Mouse (Mus musculus) stomach, embryonic 14.5 days (tissue): ENCODE measurements around the gene Spata17. TPM values are rescaled to one million over a fixed set of nuclear protein-coding genes. Genes with fewer than 3 reads are reported as not detected.

Experiments used
- ATAC-seq: fragments of 200-750 bp; cut with Nextera tagmentation; 2 replicates; pipeline ENCODE4 v1.8.0; 2017; ENCODE audit warnings: low read depth, moderate TSS enrichment; ENCODE audit not compliant: insufficient number of reproducible peaks, insufficient read depth, low FRiP score
- H3K27ac ChIP-seq: fragments of 300-500 bp; sonication (generic); 2 replicates; pipeline ENCODE4 v1.5.1; 2014; ENCODE audit warnings: mild to moderate bottlenecking, low read length, moderate library complexity, mixed read lengths
- H3K27me3 ChIP-seq: fragments of 300-500 bp; sonication (generic); 2 replicates; pipeline ENCODE4 v1.6.1; 2014; ENCODE audit warnings: low read length, control low read depth, mixed read lengths; ENCODE audit not compliant: control insufficient read depth, insufficient read depth
- H3K36me3 ChIP-seq: fragments of 300-500 bp; sonication (generic); 2 replicates; pipeline ENCODE4 v1.6.1; 2014; ENCODE audit warnings: mild to moderate bottlenecking, control low read depth, low read length, moderate library complexity, mixed read lengths; ENCODE audit not compliant: control insufficient read depth, insufficient read depth
- H3K4me1 ChIP-seq: fragments of 300-500 bp; sonication (generic); 2 replicates; pipeline ENCODE4 v1.6.1; 2014; ENCODE audit warnings: low read length, control low read depth, mixed read lengths; ENCODE audit not compliant: control insufficient read depth, insufficient read depth
- H3K4me2 ChIP-seq: fragments of 300-500 bp; sonication (generic); replicated peaks from 2 replicates; pipeline ENCODE4 v1.6.1; 2014; ENCODE audit warnings: low read depth, low read length, control low read depth
- H3K4me3 ChIP-seq: fragments of 300-500 bp; sonication (generic); 2 replicates; pipeline ENCODE4 v1.5.1; 2014; ENCODE audit warnings: low read depth, low read length, control low read depth
- H3K9ac ChIP-seq: fragments of 300-500 bp; sonication (generic); replicated peaks from 2 replicates; pipeline ENCODE4 v1.6.1; 2014; ENCODE audit warnings: low read depth, mild to moderate bottlenecking, control low read depth, low read length, moderate library complexity, mixed read lengths
- H3K9me3 ChIP-seq: fragments of 300-500 bp; sonication (generic); 2 replicates; pipeline ENCODE4 v1.6.1; 2016; ENCODE audit warnings: low read depth, low read length, control low read depth; ENCODE audit not compliant: control insufficient read depth
- WGBS: fragments of 180-500 bp; shearing (Covaris S2); extraction: QIAGEN DNeasy Blood & Tissue Kit; methylation state at CpG from one replicate; pipeline ENCODE4 v1.1.7; 2014; 5-methylcytosine and 5-hydroxymethylcytosine counted together
- polyA plus RNA-seq: library from polyadenylated mRNA; unstranded; fragments of >200 nt; fragmentation: Nextera tagmentation; extraction: Ambion mirVana; gene quantifications from 2 replicates; pipeline ENCODE4 v1.2.1, GENCODE M21; 2014

Gene Spata17
- polyA plus RNA-seq, 1 experiment from 2014 or later = 0.61 TPM

GRCm38 (mm10) chr1:187092546-187092945, 122.7 kb downstream of the Spata17 start:
- ATAC-seq = no peak
- 86% methylated on average over 14 of the region's 14 CpGs for WGBS
- no peak overlapping the region for H3K4me3 ChIP-seq

GRCm38 (mm10) chr1:187088660-187089395, 126.4 kb downstream of the Spata17 start:
- Histone ChIP-seq H3K9me3 (no peaks in the 10 kb centered on the region), H3K36me3 (no peaks in the 10 kb centered on the region), H3K27ac (no peak overlapping the region), H3K9ac (no peak overlapping the region), H3K4me3 (no peak overlapping the region), H3K4me1 (no peaks in the 10 kb centered on the region), H3K27me3 (no peaks in the 10 kb centered on the region), H3K4me2 (no peak overlapping the region)
- 51% methylated on average over 3 of the region's 3 CpGs for WGBS
- no peak for ATAC-seq

More at GRCm38 (mm10) chr1:187092546-187092945, 122.7 kb downstream of the Spata17 start:
- no peak overlapping the region for H3K27ac ChIP-seq
- H3K9me3 ChIP-seq = no peaks in the 10 kb centered on the region
- no peaks in the 10 kb centered on the region for H3K4me1 ChIP-seq
- H3K9ac ChIP-seq = no peak overlapping the region
- no peaks in the 10 kb centered on the region for H3K27me3 ChIP-seq
- no peak overlapping the region for H3K4me2 ChIP-seq
- no peaks in the 10 kb centered on the region for H3K36me3 ChIP-seq

- 72% methylated on average over 6 of the region's 6 CpGs for WGBS
- Histone ChIP-seq H3K27me3 (no peaks in the 10 kb centered on the region), H3K4me1 (no peaks in the 10 kb centered on the region), H3K9ac (no peak overlapping the region), H3K4me2 (no peak overlapping the region), H3K27ac (no peak overlapping the region), H3K36me3 (no peaks in the 10 kb centered on the region), H3K4me3 (no peak overlapping the region), H3K9me3 (no peaks in the 10 kb centered on the region)
- ATAC-seq = no peak
Measured at GRCm38 (mm10) chr1:187086027-187086426, 129.2 kb downstream of the Spata17 start.

GRCm38 (mm10) chr1:187077352-187077751, 137.9 kb downstream of the Spata17 start:
- 0 out of 2 replicates have a peak, but pooled peaks cover 3% of the 10 kb centered on the region for H3K9me3 ChIP-seq
- H3K4me3 ChIP-seq = no peak overlapping the region
- no peaks in the 10 kb centered on the region for H3K27me3 ChIP-seq
- no peak overlapping the region for H3K9ac ChIP-seq
- H3K4me1 ChIP-seq = no peaks in the 10 kb centered on the region
- H3K27ac ChIP-seq = no peak overlapping the region
- no peaks in the 10 kb centered on the region for H3K36me3 ChIP-seq
- no peak for ATAC-seq
- 30% methylated on average over 9 of the region's 9 CpGs for WGBS
- H3K4me2 ChIP-seq = no peak overlapping the region

- Histone ChIP-seq H3K4me3 (no peak overlapping the region), H3K9me3 (0 out of 2 replicates have a peak, but pooled peaks cover 3% of the 10 kb centered on the region), H3K36me3 (no peaks in the 10 kb centered on the region), H3K9ac (no peak overlapping the region), H3K4me1 (no peaks in the 10 kb centered on the region), H3K27me3 (no peaks in the 10 kb centered on the region), H3K27ac (no peak overlapping the region), H3K4me2 (no peak overlapping the region)
- WGBS = 69% methylated on average over 3 of the region's 3 CpGs
- no peak for ATAC-seq
Measured at GRCm38 (mm10) chr1:187077043-187077334, 138.3 kb downstream of the Spata17 start.

GRCm38 (mm10) chr1:187076198-187077042, 138.8 kb downstream of the Spata17 start:
- Histone ChIP-seq H3K4me3 (no peak overlapping the region), H3K27me3 (no peaks in the 10 kb centered on the region), H3K27ac (no peak overlapping the region), H3K4me2 (no peak overlapping the region), H3K36me3 (no peaks in the 10 kb centered on the region), H3K4me1 (no peaks in the 10 kb centered on the region), H3K9me3 (0 out of 2 replicates have a peak, but pooled peaks cover 3% of the 10 kb centered on the region), H3K9ac (no peak overlapping the region)
- WGBS = 73% methylated on average over 3 of the region's 3 CpGs
- no peak for ATAC-seq

GRCm38 (mm10) chr1:187059874-187060273, 155.4 kb downstream of the Spata17 start:
- no peaks in the 10 kb centered on the region for H3K36me3 ChIP-seq
- H3K9ac ChIP-seq = no peak overlapping the region
- H3K27ac ChIP-seq = no peak overlapping the region
- no peaks in the 10 kb centered on the region for H3K4me1 ChIP-seq
- H3K4me2 ChIP-seq = no peak overlapping the region
- no peaks in the 10 kb centered on the region for H3K9me3 ChIP-seq
- no peak for ATAC-seq
- no peak overlapping the region for H3K4me3 ChIP-seq
- 76% methylated on average over 1 of the region's 1 CpGs for WGBS
- H3K27me3 ChIP-seq = no peaks in the 10 kb centered on the region

- Histone ChIP-seq H3K4me1 (no peaks in the 10 kb centered on the region), H3K9me3 (no peaks in the 10 kb centered on the region), H3K9ac (no peak overlapping the region), H3K27me3 (no peaks in the 10 kb centered on the region), H3K4me2 (no peak overlapping the region), H3K4me3 (no peak overlapping the region), H3K36me3 (no peaks in the 10 kb centered on the region), H3K27ac (no peak overlapping the region)
- WGBS = 81% methylated on average over 2 of the region's 2 CpGs
- no peak for ATAC-seq
Measured at GRCm38 (mm10) chr1:187054333-187054732, 160.9 kb downstream of the Spata17 start.
